Mouse (Mus musculus): ENCODE measurements around the gene Hdac10. TPM values are rescaled to one million over a fixed set of nuclear protein-coding genes. Genes with fewer than 3 reads are reported as not detected.

Gene Hdac10
- total RNA-seq, 2 experiments from 2014 or later = 9.0 to 9.5 TPM

GRCm38 (mm10) chr15:89123595-89123994 is 4.9 kb downstream of the Hdac10 start:
- peak; percentile 43 for DNase-seq

GRCm38 (mm10) chr15:89122649-89123366 is 5.7 kb downstream of the Hdac10 start, which contains the start of gene Tubgcp6:
Gene Tubgcp6, minus strand, starts transcription at chr15:89123112.
- DNase-seq = peak; percentile 95

- no peak for DNase-seq
These were observed 10.5 kb downstream of the Hdac10 start for GRCm38 (mm10) chr15:89118007-89118406.

GRCm38 (mm10) chr15:89110147-89110546 is 18.4 kb downstream of the Hdac10 start:
- DNase-seq = peak; percentile 74

- no peak for DNase-seq
These were observed 21.5 kb downstream of the Hdac10 start for GRCm38 (mm10) chr15:89106976-89107375.

- DNase-seq = no peak
These were observed 22.4 kb downstream of the Hdac10 start for GRCm38 (mm10) chr15:89106073-89106472.

GRCm38 (mm10) chr15:89104425-89104824 is 24.1 kb downstream of the Hdac10 start:
- DNase-seq = no peak

- DNase-seq = no peak
These were observed 24.6 kb downstream of the Hdac10 start for GRCm38 (mm10) chr15:89103921-89104320.

GRCm38 (mm10) chr15:89102646-89103045 is 25.9 kb downstream of the Hdac10 start:
- DNase-seq = no peak

- DNase-seq = no peak
These were observed 27.7 kb downstream of the Hdac10 start for GRCm38 (mm10) chr15:89100823-89101222.

GRCm38 (mm10) chr15:89098616-89099015 is 29.9 kb downstream of the Hdac10 start:
- DNase-seq = no peak

GRCm38 (mm10) chr15:89097450-89097849 is 31.1 kb downstream of the Hdac10 start:
- DNase-seq = no peak

- no peak for DNase-seq
These were observed 36.3 kb downstream of the Hdac10 start for GRCm38 (mm10) chr15:89092181-89092580.

- DNase-seq = no peak
These were observed 37.8 kb downstream of the Hdac10 start for GRCm38 (mm10) chr15:89090662-89091061.

GRCm38 (mm10) chr15:89089248-89090051 is 39.0 kb downstream of the Hdac10 start:
- DNase-seq = peak; percentile 43

GRCm38 (mm10) chr15:89088607-89089247 is 39.8 kb downstream of the Hdac10 start, which contains the start of gene Selenoo:
Gene Selenoo, plus strand, starts transcription at chr15:89089084.
- DNase-seq = peak; percentile 93

- DNase-seq = no peak
These were observed 43.7 kb downstream of the Hdac10 start for GRCm38 (mm10) chr15:89084826-89085225.

GRCm38 (mm10) chr15:89083906-89084305 is 44.6 kb downstream of the Hdac10 start:
- DNase-seq = no peak

GRCm38 (mm10) chr15:89078208-89078836 is 50.2 kb downstream of the Hdac10 start:
- peak; percentile 43 for DNase-seq

- DNase-seq = peak; percentile 65
These were observed 52.3 kb downstream of the Hdac10 start for GRCm38 (mm10) chr15:89076156-89076731.

GRCm38 (mm10) chr15:89075478-89076147 is 52.9 kb downstream of the Hdac10 start:
- peak; percentile 93 for DNase-seq

Data from heart, postnatal 4 days (tissue).